Mouse (Mus musculus) natural killer cell, adult 2 months (primary cell): ENCODE data around the gene Tex29.
"Not testable (repeated sequence)": the region's sequence is repeated elsewhere in the genome, so short reads cannot be mapped to it uniquely, and the experiment has no call there.

Experiments used
- DNase-seq, 2 experiments: peaks; one replicate each; pipeline ENCODE4 v3.0.0; 2022; ENCODE audit warnings: low spot score in 2 of 2

The Tex29 gene

GRCm38 (mm10) chr8:11831174-11831573, 9.1 kb upstream of the Tex29 start:
- DNase-seq, result no peak

DNA sequence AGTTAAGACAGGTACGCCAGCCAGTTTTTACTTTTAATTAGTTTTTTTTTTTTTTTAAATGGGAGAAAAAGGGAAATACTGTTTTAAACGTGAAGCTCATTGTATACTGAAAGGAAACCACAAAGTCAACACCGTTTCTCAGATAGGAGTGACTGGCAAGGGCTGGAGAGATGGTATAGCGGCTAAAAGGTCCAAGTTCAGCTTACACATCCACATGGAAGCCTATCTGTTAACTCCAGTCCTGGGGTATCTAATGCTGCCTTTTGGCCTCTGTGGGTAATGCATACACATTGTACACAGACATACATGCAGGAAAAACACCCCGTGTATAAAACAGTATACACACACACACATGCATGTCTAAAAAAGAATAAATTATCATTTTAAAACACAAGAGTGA, 8.3 kb upstream of the Tex29 start:
- no peak for DNase-seq

GRCm38 (mm10) chr8:11833157-11833556, 7.1 kb upstream of the Tex29 start:
- no peak for DNase-seq

- no peak for DNase-seq
Observed at GRCm38 (mm10) chr8:11834200-11834599, 6.1 kb upstream of the Tex29 start.

GRCm38 (mm10) chr8:11834691-11835090, 5.6 kb upstream of the Tex29 start:
- no peak for DNase-seq

DNA sequence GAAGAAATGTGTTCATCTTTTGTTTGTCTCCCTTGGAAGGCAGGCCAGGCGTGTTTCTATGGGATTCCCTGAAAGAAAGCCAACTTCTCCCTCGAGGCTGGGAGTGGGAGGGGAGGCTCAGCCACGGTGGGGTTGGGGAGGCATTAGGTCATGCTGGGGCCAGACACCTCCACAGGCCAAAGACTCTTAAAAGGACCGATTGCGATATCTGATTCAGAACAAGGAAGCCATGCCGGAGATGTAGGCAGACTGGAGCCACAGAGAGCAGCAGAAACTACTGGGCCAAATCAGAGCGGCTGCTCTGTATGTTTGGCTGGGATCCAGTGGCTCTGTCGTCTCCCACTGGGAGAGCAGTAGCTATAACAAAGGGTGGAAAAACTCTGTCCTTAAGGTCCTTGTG, 1.3 kb downstream of the Tex29 start:
- no peak for DNase-seq

- no peak for DNase-seq
Observed at GRCm38 (mm10) chr8:11842757-11843156, 2.5 kb downstream of the Tex29 start.

- DNase-seq, result no peak
Observed at GRCm38 (mm10) chr8:11843677-11844315, 3.5 kb downstream of the Tex29 start.

DNA sequence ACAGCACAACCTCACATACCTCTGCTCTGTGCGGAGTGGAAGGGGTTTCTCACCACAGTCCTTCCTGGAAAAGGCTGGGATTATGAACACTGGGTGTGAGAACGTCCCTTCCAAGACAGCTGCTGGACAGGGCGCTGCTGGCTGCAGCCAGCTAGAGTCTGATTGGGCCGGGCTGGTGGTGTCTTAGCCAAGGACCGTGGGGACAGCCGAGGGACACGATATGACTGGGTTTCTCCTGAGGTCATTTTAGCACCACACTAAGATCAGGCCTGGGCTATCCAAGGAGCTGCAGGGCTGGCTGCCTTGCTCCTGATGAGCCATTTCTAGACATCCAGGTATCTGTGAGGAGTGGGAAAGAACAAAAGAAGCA, 4.0 kb downstream of the Tex29 start:
- DNase-seq, result no peak

DNA sequence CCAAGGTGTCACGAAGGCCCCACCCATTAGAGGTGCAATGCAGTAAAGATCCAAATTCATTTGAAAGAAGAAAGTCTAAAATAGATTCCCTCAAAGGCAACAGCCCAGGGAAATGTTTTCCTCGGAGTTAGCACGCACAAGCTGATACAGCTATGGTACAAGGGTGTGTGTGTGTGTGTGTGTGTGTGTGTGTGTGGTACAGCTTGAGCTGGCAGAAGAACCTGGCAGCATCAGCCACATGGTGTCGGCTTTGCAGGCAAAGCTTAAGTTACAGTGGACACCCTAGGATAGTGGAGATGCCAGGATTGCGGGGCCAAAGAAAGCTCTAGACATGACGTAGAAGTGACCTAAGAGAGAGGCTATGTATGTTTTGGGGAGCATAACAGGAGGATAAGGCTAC, 6.5 kb downstream of the Tex29 start:
- DNase-seq, result no peak

DNA sequence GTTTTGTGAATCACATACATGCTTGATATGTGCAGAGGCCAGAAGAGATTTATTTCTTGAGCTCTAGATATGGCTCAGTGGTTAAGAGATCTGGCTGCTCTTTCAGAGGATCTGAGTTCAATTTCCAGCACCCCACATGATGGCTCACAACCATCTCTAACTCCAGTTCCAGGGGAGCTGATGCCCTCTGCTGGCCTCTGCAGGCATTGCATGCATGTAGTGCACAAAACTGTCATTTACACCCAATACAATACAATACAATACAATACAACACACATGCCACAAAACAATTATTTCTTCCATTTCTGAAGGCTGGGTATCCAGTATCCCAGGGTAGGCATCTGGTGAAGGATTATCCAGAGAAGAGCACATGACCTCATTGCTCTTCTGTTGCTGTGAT, 27.6 kb downstream of the Tex29 start:
- no peak for DNase-seq

DNA sequence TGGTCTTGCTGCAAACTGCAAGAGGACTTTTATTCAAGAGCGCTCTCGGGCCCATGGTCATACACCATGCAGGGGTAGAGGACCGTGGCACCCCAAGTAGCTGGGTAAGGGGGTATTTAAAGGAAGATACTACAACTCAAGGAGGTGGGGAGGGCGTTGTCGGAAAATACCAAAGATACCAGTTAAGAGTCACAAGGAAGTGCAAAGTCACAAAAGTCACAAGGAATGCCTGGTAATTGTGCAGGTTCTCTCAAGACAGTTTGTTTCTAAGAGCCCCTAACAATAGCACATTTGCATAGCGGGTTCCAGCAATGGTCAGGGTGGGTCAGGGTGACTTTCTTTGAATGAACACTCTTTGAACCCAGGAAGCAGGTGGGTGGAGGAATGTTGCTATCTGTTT, 34.0 kb downstream of the Tex29 start:
- not testable (repeated sequence) for DNase-seq

GRCm38 (mm10) chr8:11884646-11885045, 44.4 kb downstream of the Tex29 start:
- no peak for DNase-seq

DNA sequence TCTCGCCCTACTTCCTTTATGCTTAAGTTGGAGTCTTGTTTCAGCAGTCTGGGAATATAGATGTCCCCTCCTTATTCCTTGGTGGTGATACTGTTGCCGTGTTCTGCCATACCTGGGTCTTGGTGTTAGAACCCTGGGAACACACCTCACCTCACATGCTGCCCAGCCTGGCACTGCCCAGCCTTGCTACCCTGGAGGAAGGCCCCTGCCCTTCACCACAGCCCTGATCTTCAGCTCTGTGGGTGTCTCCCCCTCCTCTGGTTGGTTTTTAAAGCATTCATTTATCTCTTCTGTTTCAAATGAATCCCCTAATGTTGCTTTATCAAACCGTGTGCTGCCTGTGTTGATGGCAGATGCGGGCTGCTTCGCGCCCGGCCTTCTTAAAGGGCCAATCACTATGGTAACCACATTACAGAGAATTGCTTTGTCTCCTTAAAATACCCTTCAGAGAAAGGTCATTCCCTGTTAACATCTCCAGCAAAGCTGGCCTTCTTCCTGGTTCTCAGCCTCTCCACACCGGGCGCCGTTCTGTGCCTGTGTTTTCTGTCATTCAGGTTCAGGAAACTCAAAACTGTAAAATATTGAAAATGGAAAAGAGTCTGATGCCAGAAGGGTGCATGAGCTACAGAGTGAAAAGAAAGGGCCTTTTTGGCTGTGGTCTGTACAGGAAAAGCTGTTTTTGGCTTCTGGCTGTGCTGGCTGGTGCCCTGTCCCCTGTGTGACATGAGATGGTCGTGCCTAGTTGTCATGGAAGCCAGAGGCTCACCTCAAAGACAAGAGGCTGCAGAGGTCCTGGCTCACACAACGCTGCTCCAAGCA, 45.8 kb downstream of the Tex29 start:
- no peak for DNase-seq

- DNase-seq, result no peak
Observed at GRCm38 (mm10) chr8:11886824-11887223, 46.5 kb downstream of the Tex29 start.

DNA sequence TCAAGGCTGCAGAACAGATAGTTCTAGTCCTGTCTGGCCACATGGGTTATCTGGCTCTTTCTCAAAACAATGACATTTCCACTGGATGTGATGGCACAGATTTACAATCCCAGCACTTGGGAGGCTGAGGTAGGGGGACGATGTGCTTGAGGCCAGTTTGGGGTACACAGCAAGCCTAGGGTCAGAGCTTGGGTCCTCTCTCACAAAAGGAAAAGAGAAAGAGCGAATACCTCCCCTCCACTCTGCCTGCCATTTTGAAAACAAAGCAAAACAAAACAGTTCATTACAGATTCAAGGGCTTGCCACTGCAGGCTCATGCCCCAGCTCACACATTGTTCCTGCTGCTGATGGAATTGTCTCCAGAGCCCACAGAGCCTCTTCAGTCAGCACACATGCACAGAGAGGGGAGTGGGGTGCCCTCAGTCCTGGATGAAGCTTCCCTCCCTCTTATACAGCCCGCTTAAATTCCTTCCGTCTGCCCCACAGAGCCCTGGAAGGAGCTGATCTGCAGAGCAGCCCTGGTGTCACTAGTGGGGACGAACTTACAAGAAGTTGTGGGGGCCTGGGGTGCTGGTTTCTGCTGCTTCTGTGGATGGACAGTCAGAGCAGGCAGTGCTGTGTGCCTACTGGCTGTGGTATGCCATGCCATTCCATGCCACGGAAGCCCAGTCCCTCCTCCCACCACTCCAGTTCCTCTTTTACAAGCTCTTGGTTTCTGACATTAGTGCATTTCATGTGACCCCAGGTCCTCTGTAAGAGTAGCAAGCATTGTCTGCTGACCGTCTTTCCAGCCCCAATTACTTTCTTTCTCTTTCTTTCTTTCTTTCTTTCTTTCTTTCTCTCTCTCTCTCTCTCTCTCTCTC, 49.1 kb downstream of the Tex29 start:
- no peak for DNase-seq

DNA sequence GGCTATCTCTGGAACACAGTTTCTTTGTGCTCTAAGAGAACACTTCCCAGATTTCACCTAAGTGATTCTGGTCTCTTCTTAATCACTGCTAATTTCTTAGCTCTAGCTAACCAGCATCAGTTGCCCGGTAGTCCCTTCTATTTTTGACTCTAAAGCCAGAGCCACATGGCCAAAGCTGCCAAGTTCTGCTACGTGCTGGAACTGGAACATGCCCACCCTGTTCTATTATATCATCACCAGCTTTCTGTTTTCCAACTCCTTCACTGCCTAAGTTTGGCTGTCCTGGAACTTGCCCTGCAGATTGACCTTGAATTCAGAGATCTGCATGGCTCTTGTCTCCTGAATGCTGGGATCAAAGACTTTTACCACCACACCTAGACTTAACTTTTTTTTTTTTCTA, 52.5 kb downstream of the Tex29 start:
- no peak for DNase-seq

DNA sequence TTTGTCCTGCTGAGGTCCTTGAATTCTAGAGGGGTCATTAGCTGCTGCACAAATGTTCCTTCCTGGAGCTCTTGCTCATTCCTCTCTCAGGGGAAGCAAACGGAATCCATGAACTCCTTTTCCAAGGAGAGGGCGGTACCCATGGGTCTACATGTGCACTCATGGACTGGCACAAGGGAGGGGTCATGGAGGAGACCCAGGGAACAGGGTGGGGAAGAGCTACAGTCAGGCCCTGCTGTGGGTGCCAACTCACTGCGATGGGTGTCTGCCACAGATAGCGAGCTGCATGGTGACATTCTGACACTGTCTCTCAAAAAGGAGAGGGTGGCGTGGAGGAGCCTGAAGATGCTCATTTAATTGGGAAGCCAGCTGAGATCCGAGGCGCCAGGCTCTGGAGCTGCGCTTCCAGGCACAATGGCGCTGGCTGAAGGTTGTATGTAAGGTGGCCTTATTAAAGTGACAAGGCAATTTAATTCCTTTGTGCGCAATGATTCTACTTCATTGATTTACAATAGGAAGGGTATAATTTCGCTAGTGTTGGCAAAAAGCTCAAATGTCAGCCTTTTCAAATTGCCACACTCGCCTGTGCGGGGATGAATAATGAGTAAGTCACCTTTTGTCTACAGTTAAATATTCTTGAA, 55.9 kb downstream of the Tex29 start:
- DNase-seq, result no peak

GRCm38 (mm10) chr8:11896677-11897076, 56.4 kb downstream of the Tex29 start:
- no peak for DNase-seq

DNA sequence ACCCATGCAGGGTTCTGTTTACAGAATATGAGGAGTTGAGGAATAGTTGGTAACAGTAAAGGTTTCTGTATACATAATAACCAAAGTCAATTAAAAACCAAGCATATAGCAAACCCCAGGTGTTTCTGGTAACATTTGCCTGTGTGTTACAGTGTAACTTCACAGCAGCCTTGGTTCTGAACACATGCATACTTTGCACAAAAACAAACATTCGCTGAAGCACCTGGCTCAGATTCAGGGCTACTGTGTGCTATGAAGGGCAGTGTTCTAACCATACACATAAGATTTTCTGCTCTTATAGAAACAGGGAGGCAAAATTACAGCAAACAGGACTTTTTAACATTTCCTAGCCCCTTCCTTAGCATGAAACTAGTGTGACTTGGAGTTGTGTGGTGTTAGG, 58.5 kb downstream of the Tex29 start:
- no peak for DNase-seq
